Mouse (Mus musculus): ENCODE measurements around the gene Kmt2c.
"Not testable (repeated sequence)": the region's sequence is repeated elsewhere in the genome, so short reads cannot be mapped to it uniquely, and the experiment has no call there.

Gene Kmt2c

DNA sequence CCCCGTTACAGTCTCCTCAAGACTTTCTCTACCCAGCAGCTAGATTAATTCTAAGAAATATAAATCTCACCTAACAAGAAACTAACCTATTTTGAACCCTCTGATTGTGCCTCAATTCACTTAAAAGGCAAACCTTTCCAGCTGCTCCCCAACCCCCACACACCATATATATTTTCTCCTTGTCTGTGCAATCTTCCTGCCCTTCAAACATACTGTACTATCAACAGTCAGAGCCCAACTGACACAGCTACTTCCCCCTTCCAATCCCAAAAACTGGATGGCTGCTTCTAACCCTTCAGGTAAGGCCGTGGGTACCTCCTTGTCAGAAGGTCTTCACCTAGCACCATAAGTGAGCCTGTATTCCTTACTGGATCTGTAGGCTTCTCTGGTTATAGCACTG, 130.2 kb downstream of the Kmt2c start:
- no peak for DNase-seq (ENCODE audit: low spot score)

DNA sequence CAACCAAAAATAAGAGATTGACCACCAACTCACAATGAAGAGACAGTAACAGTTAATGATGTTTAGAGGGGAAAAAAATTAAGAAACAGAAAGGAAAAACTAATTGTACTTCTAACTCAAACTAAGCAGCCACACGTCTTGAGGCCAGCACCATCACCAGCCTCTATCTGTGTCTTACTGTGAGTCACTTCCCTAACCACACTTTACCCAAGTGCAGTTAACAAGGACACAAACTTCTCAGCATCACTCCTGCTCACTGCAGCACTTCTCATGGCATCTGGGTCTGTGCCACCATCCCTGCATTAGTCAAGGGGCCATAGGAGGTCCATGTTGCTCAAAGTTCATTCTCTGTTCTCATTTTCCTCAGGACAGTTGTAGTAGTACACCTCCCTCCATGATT, 131.5 kb downstream of the Kmt2c start:
- DNase-seq (ENCODE audit: low spot score) = no peak

DNA sequence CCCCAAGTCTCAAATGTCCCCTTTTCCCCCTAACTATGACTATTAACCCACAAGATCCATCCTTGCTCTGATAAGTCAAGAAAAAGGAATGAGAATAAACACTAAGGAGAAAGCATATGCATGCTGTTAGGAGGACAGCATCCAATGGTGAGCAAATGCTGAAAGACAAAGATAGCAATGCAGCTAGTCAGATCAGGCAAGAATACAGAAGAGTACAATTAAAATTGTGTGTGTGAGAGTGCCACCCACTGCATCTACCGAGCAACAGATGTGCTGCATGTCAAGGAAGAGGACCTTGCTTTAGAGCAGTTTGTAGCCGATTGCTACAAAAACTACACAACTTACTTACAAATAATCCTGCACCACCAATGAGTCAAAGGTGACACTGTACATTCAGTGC, 145.1 kb downstream of the Kmt2c start:
- DNase-seq (ENCODE audit: low spot score) = no peak

DNA sequence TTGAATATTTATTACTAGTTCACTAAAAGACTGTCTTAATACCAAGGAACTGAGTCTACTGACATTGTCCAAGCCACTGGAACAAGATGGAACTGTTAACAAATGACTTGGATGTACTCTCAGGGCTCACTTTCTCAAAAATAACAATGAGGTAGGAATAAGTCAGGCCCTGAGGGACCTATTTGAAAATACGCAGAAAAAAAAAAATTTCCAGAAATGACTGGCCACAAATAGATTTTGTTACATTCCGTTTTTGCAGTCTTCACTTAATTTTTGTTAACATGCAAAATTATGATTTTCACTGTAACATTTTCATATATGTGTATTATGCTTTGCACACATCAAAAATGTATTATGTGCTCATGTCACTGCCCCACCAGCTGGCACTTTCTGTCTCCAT, 167.3 kb downstream of the Kmt2c start:
- DNase-seq (ENCODE audit: low spot score) = no peak

DNA sequence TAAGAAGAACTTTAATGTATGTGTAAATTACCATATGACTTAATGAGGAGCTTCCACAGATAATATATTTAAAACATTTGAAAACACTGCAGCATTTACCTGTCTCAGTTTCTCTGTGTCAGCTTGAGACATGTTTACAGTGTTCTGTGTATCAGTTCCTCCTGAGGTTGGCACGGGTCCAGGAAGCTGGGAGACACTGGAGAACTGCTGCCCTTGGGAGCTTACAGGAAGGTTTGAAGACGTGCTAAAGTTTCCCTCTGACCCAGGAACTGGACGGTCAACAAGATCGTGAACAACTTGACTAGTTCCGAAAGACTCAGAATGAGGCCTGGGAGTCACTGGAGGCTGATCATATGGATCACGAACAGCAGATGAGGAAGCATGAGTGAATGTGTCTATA, 184.7 kb downstream of the Kmt2c start:
- DNase-seq (ENCODE audit: low spot score) = no peak

DNA sequence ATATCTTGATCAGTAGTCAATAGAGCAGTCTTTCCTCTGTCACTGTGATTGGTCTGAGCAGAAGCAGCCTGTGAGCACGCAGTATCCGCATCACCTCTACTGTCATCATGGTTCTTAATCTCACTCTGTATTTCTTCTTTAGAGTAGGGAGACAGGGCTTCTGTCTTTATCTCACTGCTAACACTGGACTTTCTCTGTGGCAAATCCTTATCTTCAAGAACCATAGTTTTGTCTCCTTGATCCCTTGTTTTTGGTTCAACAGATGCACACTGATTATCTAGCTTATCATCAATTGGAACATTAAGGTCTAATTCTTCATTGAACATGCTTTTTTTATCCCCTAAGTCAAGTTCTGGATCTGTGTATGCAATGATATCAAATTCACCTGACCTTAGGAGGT, 188.4 kb downstream of the Kmt2c start:
- no peak for DNase-seq (ENCODE audit: low spot score)

DNA sequence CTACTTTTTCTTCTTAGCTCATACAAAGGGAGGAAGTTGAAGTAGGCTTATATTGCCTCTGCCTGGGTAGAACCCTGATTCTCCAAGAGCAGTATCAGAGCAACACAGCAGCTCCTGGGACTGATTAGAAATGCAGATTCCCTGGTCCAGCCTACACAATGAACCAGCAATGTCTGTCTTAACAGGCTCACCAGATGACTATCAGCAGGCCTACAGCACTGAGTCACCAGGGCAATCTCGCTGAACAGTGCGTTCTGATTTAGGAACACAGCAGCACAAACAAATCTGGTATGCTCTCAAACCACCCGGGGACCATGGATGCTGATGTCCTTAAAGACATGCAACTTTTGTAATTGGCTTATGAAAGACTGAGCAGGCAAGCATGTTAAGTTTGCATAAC, 201.8 kb downstream of the Kmt2c start:
- no peak for DNase-seq (ENCODE audit: low spot score)

DNA sequence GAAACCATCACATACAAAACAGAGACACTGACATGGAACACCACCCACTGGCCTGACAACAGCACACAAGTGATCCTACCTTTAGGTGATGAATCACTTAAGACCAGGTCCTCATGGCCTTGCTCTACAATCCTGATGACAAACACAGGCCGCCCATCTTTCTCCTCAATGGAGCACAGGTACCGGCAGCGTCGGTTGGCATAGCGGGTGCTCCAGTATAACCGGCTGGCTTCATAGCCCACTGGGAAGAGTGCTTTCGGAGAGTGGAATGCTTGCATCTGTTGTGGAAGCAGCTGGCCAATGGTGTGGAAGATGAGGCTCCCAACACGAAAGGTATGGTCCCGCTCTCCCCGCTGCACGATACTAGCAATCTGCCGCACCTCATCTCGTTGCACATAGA, 214.6 kb downstream of the Kmt2c start:
- DNase-seq (ENCODE audit: low spot score) = no peak

DNA sequence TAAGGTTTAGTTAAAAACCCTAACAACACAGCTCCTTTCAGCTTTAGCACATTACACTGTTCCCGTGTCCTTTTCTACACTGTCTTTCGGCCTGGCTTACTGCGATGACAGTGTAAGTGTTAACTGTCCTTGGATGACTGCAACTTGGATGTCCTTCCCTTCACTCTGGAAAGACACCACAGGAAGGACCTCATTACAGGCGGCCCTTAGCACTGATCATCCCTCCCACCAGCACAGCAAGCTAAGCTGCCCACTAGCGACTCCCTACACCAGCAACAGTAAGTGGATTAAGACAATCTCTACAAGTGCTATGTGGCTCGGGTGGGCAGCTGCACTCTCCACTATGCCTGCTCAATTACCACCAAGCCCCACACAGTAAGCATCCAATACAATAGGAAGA, 222.2 kb downstream of the Kmt2c start:
- no peak for DNase-seq (ENCODE audit: low spot score)

DNA sequence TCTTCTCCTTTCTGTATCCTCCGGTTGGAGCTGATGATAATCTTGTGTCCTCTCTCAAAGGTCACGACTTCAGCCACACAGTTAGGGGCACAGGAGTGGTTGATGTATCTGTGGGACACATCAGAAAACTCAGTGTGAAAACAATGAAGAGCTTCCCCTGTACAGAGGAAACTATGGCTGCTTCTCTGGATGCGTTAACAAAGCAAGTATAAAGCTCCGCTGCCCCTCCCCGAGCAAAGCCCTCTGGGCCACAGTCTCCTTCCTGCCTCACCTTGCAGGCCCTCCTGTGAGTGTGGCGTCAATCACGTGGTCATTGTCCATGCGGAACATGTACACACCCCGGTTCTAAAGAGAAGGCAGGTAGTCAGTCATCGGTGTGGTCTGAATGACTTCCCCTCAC, 223.0 kb downstream of the Kmt2c start:
- DNase-seq (ENCODE audit: low spot score) = no peak

DNA sequence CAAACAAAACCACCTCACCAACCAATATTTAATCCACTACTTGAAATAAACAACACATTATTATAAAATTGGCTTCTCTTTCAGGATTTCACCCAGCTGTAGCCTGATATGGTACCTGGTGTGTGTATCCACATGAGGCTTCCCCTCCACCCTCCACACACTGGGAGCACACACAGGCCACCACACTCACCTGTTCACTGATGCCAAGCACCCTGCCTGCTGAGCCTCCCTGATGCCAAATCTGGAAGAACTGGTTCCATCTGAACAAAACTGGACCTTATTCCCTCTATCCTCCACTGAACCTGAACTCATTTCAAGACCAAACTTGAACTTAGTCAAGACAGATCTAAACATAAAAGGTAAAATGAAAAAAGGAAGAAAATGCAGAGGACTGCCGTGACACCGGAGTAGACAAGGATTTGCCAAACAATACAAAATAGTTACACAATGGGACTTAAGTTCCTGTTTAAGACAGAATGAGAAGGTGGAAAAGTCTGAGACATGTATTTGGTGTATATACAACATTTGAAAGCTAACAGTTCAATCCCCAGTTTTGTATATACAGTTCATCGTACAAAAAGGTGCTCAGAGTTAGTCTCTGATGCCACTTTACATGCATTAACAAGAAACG, 230.2 kb downstream of the Kmt2c start:
- no peak for DNase-seq (ENCODE audit: low spot score)

DNA sequence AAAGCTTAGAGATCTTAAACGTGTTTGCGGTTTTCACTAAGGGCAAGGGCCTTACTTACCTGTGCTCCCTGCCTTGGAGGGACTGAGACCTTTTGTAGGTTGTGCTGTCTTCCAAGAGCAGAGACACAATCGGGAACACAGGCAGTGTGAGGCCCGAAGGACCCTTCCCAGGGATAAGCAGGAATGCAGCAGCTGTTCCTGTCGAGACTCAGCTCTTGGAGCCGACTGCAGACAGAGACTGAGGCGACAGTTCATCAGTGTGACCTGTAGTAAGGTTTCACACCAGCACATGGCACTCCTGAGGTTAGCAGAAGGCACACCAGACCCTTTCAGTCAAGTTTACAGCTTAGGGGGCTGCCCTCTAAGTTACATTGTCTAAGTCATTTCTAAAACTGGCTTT, 236.3 kb downstream of the Kmt2c start:
- no peak for DNase-seq (ENCODE audit: low spot score)

DNA sequence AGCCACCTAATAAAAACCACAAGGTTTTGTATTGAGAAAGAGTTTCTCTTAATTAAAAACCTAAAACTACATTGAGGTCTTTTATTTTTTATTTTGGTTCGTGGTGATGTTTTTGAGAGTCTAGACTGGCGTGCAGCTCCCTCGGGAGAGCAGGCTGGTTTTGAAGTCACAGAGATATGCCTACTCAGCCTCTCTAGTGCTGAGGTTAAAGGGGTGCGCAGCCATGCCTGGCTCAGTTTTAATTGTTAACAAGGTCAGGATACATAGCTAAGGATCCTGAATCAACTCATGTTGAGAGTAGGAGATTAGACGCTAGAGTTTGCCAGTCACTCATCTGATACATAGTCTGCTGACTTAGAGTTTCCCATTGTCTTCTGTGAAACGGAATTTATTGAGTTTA, 237.1 kb downstream of the Kmt2c start:
- no peak for DNase-seq (ENCODE audit: low spot score)

DNA sequence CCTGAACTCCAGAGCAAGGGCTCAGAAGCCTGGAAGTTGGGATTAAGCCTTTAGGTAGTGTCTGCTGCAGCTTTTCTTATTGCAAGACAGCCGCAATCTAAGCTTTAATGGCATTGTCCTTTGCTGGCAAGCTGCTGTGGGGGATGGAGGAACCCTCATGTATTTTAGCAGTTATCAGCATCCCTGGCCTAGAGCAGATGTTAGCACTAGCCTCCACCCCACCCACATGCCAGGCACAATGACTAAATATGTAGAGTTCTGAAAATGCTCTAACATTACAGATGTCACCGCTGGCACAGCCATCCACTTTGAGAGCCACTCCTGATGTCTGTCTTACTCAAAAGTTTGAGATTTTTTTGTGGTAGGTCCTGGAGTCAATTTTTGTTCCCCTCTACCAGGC, 241.9 kb downstream of the Kmt2c start:
- no peak for DNase-seq (ENCODE audit: low spot score)

DNA sequence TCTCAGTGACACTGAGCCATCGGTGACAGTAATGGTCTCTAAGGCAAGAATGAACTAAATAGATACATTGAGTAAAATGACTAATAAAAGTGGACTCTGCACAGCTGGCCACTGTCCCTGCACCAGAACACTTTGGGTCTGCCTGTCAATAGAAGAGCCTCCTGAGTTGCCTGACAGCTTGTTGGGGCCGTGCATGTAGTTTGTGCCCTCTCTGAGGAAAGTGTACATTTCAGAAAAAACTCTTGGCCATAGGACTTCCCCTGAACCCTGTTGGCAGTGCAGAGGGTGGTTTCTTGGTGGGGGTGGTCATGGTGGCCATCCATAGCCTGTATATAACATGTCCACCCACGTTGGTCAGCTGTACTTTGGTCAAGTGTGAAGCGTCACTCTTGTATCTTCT, 244.1 kb downstream of the Kmt2c start:
- no peak for DNase-seq (ENCODE audit: low spot score)

DNA sequence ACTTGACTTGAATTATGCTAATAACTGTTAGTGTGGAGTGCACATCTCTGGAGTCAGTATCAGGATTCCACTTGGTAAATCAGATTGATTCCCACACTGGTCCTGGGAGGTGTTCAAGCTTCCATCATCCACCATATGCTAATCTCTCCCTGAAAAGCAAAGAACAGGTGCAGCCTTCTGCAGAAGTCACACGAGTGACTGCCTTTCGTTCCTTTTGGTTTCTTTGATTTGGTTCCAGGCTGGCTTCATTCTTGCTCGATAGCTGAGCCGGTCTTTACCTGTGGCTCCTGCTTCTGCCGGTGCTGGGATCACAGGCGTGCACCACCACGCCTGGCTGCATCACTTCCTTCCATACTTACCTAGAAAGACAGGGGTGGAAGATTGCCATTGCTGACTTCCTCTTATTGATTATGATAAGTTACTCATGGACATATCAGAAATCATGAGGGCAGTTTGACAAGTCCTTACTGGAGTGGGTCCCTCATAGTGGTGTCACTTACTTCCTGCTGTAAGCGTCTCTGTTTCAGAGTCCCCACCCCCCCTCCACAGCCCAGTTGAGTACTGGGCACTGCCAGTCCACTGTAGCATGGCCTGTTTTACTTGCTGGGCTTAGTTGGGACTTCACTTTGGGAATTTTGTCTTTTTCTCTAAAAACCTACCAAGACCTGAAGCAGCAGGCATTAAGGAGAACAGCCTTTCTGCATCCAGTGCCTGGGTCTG, 245.6 kb downstream of the Kmt2c start:
- DNase-seq (ENCODE audit: low spot score) = no peak

DNA sequence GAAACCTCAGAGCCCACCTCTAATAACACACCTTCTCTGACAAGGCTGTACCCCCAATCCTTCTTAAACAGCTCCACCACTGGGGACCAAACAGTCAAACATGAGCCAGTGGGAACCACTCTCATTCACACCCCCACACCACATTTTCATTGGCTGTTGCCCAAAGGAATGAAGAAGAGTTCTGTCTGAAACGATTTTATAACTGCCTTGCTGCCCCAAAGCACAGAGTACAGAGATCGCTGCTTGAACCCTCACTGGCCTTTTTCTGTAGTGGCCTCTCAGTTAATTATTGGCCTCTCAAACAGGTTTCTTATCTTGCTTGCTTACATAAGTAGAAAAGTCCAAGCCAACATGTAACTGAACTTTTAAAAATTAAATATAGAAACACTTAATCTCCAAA, 246.2 kb downstream of the Kmt2c start:
- DNase-seq (ENCODE audit: low spot score) = no peak

DNA sequence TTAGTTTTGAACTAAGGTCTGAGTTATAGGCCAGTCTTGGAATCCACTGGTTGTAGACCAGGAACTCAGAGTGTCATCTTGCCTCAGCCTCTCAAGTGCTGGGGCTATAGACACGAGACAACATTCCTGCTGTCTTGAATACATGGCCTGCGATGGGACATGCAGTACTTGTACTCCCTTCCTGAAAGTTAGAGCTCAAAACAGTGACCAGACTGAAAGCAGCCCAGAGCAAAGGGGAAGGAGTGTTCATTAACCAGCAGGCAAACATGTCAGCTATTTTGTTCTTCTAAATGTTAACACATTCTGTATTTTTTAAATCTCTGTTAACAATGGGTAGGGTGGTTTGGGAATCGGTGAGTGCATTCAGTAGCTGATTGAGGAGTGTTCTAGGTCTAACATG, 251.5 kb downstream of the Kmt2c start:
- DNase-seq (ENCODE audit: low spot score) = no peak

DNA sequence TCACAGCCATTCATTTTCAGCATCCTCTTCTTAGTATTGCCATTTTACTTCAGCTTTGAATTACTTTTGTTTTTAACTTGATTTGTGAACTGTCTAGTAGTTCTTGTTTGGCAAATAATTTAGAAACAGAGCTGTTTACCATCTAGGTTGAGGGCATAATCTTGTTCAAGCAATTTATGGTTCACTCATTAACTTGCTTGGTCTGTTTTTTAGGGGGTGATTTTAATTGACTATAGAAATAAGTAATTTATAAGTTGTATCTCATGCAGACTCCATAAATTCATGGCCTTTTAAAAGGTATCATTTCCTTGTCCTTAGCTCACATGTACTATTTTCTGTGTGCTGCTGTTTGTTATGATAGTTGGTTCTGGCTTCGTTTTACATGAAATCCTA, 252.1 kb downstream of the Kmt2c start:
- DNase-seq (ENCODE audit: low spot score) = no peak

DNA sequence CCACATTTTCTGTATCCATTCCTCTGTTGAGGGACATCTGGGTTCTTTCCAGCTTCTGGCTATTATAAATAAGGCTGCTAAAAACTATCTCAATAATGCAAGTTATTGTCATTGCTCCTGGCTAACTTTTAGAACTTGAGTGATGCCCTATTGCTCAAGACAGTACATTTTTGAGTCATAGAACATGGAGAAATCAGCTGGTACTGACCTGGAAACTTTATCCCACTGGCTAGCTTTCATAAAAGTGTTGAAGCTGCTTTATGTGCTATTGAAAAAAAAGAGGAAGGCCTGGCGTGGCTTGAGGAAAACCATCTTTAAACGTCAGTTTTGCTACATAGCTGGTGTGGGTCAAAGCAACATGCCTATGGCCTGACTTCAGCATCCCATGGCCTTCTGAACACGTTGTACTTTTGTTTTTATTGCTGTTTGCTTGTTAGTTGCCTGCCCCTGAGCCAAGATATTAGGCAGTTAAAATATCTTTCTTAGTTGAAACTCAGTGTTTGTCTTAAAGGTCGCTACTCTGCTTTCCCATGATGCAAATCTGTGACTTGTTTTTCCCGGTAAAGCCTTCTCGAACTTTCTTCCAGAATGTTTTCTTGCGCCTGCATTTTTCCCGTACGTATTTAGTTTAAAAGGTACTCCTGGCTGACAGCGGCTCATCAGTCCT, 252.6 kb downstream of the Kmt2c start:
- no peak for DNase-seq (ENCODE audit: low spot score)

DNA sequence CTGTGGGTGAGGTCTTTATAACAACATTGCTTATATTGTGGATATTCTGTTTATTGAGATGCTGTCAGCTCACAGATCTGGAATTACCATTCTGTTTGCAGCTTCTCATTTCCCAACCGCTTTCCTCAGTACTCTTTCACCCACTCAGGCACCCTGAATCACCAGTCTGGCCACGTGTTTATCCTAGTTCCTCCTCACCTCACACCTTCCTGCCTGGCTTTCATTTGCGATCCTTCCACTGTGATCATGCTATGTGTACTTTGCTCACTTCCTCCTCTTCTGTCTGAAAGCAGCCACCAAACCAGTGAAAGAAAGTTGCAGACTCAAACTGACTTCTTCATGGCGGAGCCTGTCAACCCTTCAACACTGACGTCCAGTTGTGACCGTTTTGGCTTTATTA, 255.5 kb downstream of the Kmt2c start:
- DNase-seq (ENCODE audit: low spot score) = no peak

DNA sequence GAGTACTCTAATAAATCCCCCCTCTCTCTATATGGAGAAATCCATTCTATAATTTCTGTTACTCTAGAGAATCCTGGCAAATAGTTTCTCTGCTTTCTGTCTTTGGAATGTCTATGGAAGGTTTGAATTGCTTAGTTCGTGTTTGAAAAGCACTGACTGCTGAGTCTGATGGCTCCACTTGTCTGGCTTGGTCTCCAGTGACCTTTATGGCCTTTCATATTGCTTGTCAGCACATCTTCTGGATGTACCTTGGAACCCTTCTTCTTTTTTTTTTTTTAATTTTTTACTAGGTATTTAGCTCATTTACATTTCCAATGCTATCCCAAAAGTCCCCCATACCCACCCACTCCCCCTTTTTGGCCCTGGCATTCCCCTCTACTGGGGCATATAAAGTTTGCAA, 274.2 kb downstream of the Kmt2c start:
- DNase-seq (ENCODE audit: low spot score) = not testable (repeated sequence)

Measured in spleen, adult 12 weeks (tissue).